Mouse (Mus musculus): ENCODE results near the gene Tm4sf1. TPM values are rescaled to one million over a fixed set of nuclear protein-coding genes. Genes with fewer than 3 reads are reported as not detected.

Gene Tm4sf1
- polyA plus RNA-seq, 1 experiment = 119 TPM

GRCm38 (mm10) chr3:57252551-57252950 lies 49.2 kb downstream of the Tm4sf1 start:
- H3K4me2 ChIP-seq (ENCODE audit: low read depth) = peak overlapping the region; percentile 40
- no peaks in the 10 kb centered on the region for H3K79me2 ChIP-seq (ENCODE audit: control insufficient read depth, insufficient read depth)
- peak; percentile 97 for TF ChIP-seq CEBPB (IDR thresholded peaks at IDR 0.05; ENCODE audit: insufficient read depth, poor library complexity, severe bottlenecking)
- TF ChIP-seq USF1 (IDR thresholded peaks at IDR 0.05; ENCODE audit: low read depth) = no peak
- no peak for TF ChIP-seq MYOD1 (IDR thresholded peaks at IDR 0.05; ENCODE audit: control insufficient read depth in 1 of 3, insufficient read length in 2 of 3, low read depth in 2 of 3)
- TF ChIP-seq MAX (IDR thresholded peaks at IDR 0.05; ENCODE audit: low read depth) = no peak
- no peak for TF ChIP-seq TCF3 (IDR thresholded peaks at IDR 0.05; ENCODE audit: insufficient read length, low read depth)
- no peak for TF ChIP-seq TCF12 (IDR thresholded peaks at IDR 0.05; ENCODE audit: insufficient read depth, poor library complexity, severe bottlenecking)
- H3K36me3 ChIP-seq (ENCODE audit: control insufficient read depth, insufficient read depth) = no peaks in the 10 kb centered on the region
- H3K27me3 ChIP-seq (ENCODE audit: control insufficient read depth, insufficient read depth, insufficient read length) = no peaks in the 10 kb centered on the region
- no peak overlapping the region for H3K4me3 ChIP-seq
- H3ac ChIP-seq (ENCODE audit: control insufficient read depth, insufficient read length) = no peak overlapping the region

- no peaks in the 10 kb centered on the region for H3K79me2 ChIP-seq (ENCODE audit: control insufficient read depth, insufficient read depth)
- no peak overlapping the region for H3K4me2 ChIP-seq (ENCODE audit: low read depth)
- H3K4me3 ChIP-seq = no peak overlapping the region
- H3ac ChIP-seq (ENCODE audit: control insufficient read depth, insufficient read length) = no peak overlapping the region
- no peaks in the 10 kb centered on the region for H3K27me3 ChIP-seq (ENCODE audit: control insufficient read depth, insufficient read depth, insufficient read length)
- H3K36me3 ChIP-seq (ENCODE audit: control insufficient read depth, insufficient read depth) = no peaks in the 10 kb centered on the region
- TF ChIP-seq REST (IDR thresholded peaks at IDR 0.05; ENCODE audit: insufficient read depth, insufficient read length) (no peak), MAX (IDR thresholded peaks at IDR 0.05; ENCODE audit: low read depth) (no peak), POLR2AphosphoS2 (IDR thresholded peaks at IDR 0.05; ENCODE audit: insufficient read length, low read depth) (no peak), TCF12 (IDR thresholded peaks at IDR 0.05; ENCODE audit: insufficient read depth, poor library complexity, severe bottlenecking) (no peak), USF1 (IDR thresholded peaks at IDR 0.05; ENCODE audit: low read depth) (no peak), TCF3 (IDR thresholded peaks at IDR 0.05; ENCODE audit: insufficient read length, low read depth) (no peak), MYOD1 (IDR thresholded peaks at IDR 0.05; ENCODE audit: control insufficient read depth in 1 of 3, insufficient read length in 2 of 3, low read depth in 2 of 3) (no peak), CEBPB (IDR thresholded peaks at IDR 0.05; ENCODE audit: insufficient read depth, poor library complexity, severe bottlenecking) (no peak), POLR2A (IDR thresholded peaks at IDR 0.05; ENCODE audit: insufficient read length, low read depth) (no peak), E2F4 (IDR thresholded peaks at IDR 0.05; ENCODE audit: insufficient read depth) (no peak), SRF (IDR thresholded peaks at IDR 0.05; ENCODE audit: control insufficient read depth, insufficient read length, low read depth) (no peak), MYOG (IDR thresholded peaks at IDR 0.05; ENCODE audit: control insufficient read depth in 1 of 3, insufficient read depth in 1 of 3, insufficient read length in 2 of 3, low read depth in 2 of 3) (no peak)
Measured at GRCm38 (mm10) chr3:57245242-57245641, 56.5 kb downstream of the Tm4sf1 start.

Other genes with a start within 250 kb of the Tm4sf1 start
- 0.08 TPM for gene Tm4sf4, start 123.3 kb upstream of the Tm4sf1 start, polyA plus RNA-seq (2012; fragmentation: generic; extraction: Trizol)